Mouse (Mus musculus) stomach, postnatal 0 days (tissue): Measurements from ENCODE around the gene Hook2.

Experiments used
- CTCF ChIP-seq: IDR thresholded peaks from 2 replicates; pipeline ENCODE4 v1.5.1; 2016; ENCODE audit warnings: antibody characterized with exemption, low read depth, mild to moderate bottlenecking, moderate library complexity
- EP300 ChIP-seq: optimal IDR thresholded peaks from 2 replicates; pipeline ENCODE3; 2016; ENCODE audit warnings: antibody characterized with exemption

- TF ChIP-seq CTCF = no peak
- no peak for TF ChIP-seq EP300
Observed at GRCm38 (mm10) chr8:84966603-84967002, 23.8 kb upstream of the Hook2 start.
